Mouse (Mus musculus) CH12.LX (cell line): ENCODE measurements around the gene Tlr9. TPM values are rescaled to one million over a fixed set of nuclear protein-coding genes. Genes with fewer than 3 reads are reported as not detected.
A peak's percentile ranks its signal among the peaks of the same experiment; 100 is the strongest.

Source experiments
- DNase-seq: peaks from one replicate; pipeline ENCODE4 v3.0.0-alpha.2; 2013; ENCODE audit errors: extremely low read depth
- H3K27ac ChIP-seq: 2 replicates; pipeline ENCODE4 v1.5.1; 2012; ENCODE audit warnings: low read depth, mild to moderate bottlenecking, control low read depth, moderate library complexity; ENCODE audit not compliant: insufficient read depth
- H3K27me3 ChIP-seq: replicated peaks from 2 replicates; pipeline ENCODE3; 2012; ENCODE audit warnings: inconsistent platforms
- H3K36me3 ChIP-seq, 2 experiments: replicated peaks in 1 of 2; 2 replicates each; pipeline versions ENCODE3 to v1.6.1; 2012; ENCODE audit warnings: inconsistent platforms in 1 of 2, low read length in 1 of 2, mild to moderate bottlenecking in 1 of 2, mixed read lengths in 1 of 2, moderate library complexity in 1 of 2; ENCODE audit not compliant: control insufficient read depth in 1 of 2, insufficient read depth in 1 of 2
- H3K4me1 ChIP-seq, 2 experiments: 2 replicates each; pipeline ENCODE4 v1.6.1; 2012; ENCODE audit warnings: inconsistent platforms in 1 of 2, moderate library complexity in 1 of 2; ENCODE audit not compliant: insufficient read depth in 2 of 2, control insufficient read depth in 1 of 2
- H3K4me2 ChIP-seq: 2 replicates; pipeline ENCODE4 v1.6.1; 2012; ENCODE audit warnings: low read depth, mild to moderate bottlenecking, control low read depth; ENCODE audit not compliant: poor library complexity, insufficient read depth, severe bottlenecking
- H3K4me3 ChIP-seq, 3 experiments: fragments of 150-350 bp in 1 of 3; sonication (generic) in 1 of 3; replicated peaks in 1 of 3; 2 replicates each; pipeline versions ENCODE3 to v1.5.1; 2011 to 2012; ENCODE audit warnings: low read depth in 2 of 3, low read length in 2 of 3, mild to moderate bottlenecking in 2 of 3, moderate library complexity in 2 of 3, control low read depth in 1 of 3, improper control_type of control experiment in 1 of 3, inconsistent platforms in 1 of 3, mixed read lengths in 1 of 3; ENCODE audit not compliant: poor library complexity in 1 of 3
- H3K79me2 ChIP-seq: replicated peaks from 2 replicates; pipeline ENCODE4 v1.6.1; 2012; ENCODE audit warnings: mild to moderate bottlenecking, moderate library complexity; ENCODE audit not compliant: control insufficient read depth, poor library complexity, insufficient read depth, severe bottlenecking; ENCODE audit errors: extremely low read depth
- H3K9ac ChIP-seq: 2 replicates; pipeline ENCODE4 v1.6.1; 2012; ENCODE audit warnings: low read depth, mild to moderate bottlenecking, control low read depth, moderate library complexity; ENCODE audit not compliant: insufficient read depth
- H3K9me3 ChIP-seq: replicated peaks from 2 replicates; pipeline ENCODE3; 2012; ENCODE audit warnings: low read length, inconsistent platforms, mixed read lengths
- CTCF ChIP-seq, 2 experiments: IDR thresholded peaks in 1 of 2; conservative IDR thresholded peaks in 1 of 2; 2 replicates each; pipeline ENCODE4 v1.5.1; 2011 to 2012; ENCODE audit warnings: low read depth in 2 of 2, low read length in 2 of 2, improper control_type of control experiment in 1 of 2, inconsistent platforms in 1 of 2, mild to moderate bottlenecking in 1 of 2, moderate library complexity in 1 of 2
- EP300 ChIP-seq: IDR thresholded peaks from 2 replicates; pipeline ENCODE4 v1.6.1; 2011; ENCODE audit warnings: low read length, improper control_type of control experiment
- IRF4 ChIP-seq: IDR thresholded peaks from 2 replicates; pipeline ENCODE4 v1.6.1; 2014; ENCODE audit warnings: low read depth, mild to moderate bottlenecking, inconsistent platforms, low read length, improper control_type of control experiment
- JUND ChIP-seq: conservative IDR thresholded peaks from 2 replicates; pipeline ENCODE4 v1.6.1; 2011; ENCODE audit warnings: low read depth, low read length, improper control_type of control experiment
- MAFK ChIP-seq: IDR thresholded peaks from 2 replicates; pipeline ENCODE4 v1.6.1; 2011; ENCODE audit warnings: low read length, improper control_type of control experiment; ENCODE audit not compliant: insufficient replicate concordance
- MAX ChIP-seq: IDR thresholded peaks from 2 replicates; pipeline ENCODE4 v1.6.1; 2011; ENCODE audit warnings: low read length, improper control_type of control experiment
- MXI1 ChIP-seq: IDR thresholded peaks from 2 replicates; pipeline ENCODE4 v1.6.1; 2011; ENCODE audit warnings: mild to moderate bottlenecking, low read depth, low read length, improper control_type of control experiment
- MYC ChIP-seq: IDR thresholded peaks from 2 replicates; pipeline ENCODE4 v1.6.1; 2011; ENCODE audit warnings: low read depth, mild to moderate bottlenecking, improper control_type of control experiment, low read length
- POLR2AphosphoS2 ChIP-seq: IDR thresholded peaks from 2 replicates; pipeline ENCODE4 v1.6.1; 2011; ENCODE audit warnings: low read depth, low read length, improper control_type of control experiment
- RAD21 ChIP-seq: IDR thresholded peaks from 2 replicates; pipeline ENCODE4 v1.6.1; 2011; ENCODE audit warnings: low read depth, mild to moderate bottlenecking, low read length, improper control_type of control experiment, moderate library complexity
- SIN3A ChIP-seq: IDR thresholded peaks from 2 replicates; pipeline ENCODE4 v1.6.1; 2012; ENCODE audit warnings: low read length, improper control_type of control experiment, inconsistent platforms
- SMC3 ChIP-seq: IDR thresholded peaks from 2 replicates; pipeline ENCODE4 v1.6.1; 2011; ENCODE audit warnings: low read depth, low read length, improper control_type of control experiment
- UBTF ChIP-seq: IDR thresholded peaks from 2 replicates; pipeline ENCODE4 v1.6.1; 2012; ENCODE audit warnings: low read depth, mild to moderate bottlenecking, inconsistent platforms, low read length, improper control_type of control experiment, moderate library complexity
- USF1 ChIP-seq: IDR thresholded peaks from 2 replicates; pipeline ENCODE4 v1.6.1; 2014; ENCODE audit warnings: low read depth, mild to moderate bottlenecking, inconsistent platforms, low read length, improper control_type of control experiment
- USF2 ChIP-seq: conservative IDR thresholded peaks from 2 replicates; pipeline ENCODE4 v1.6.1; 2011; ENCODE audit warnings: low read depth, low read length, improper control_type of control experiment
- ZC3H11A ChIP-seq: IDR thresholded peaks from 2 replicates; pipeline ENCODE4 v1.6.1; 2012; ENCODE audit warnings: low read depth, mild to moderate bottlenecking, inconsistent platforms, low read length, improper control_type of control experiment
- ZNF384 ChIP-seq: IDR thresholded peaks from 2 replicates; pipeline ENCODE4 v1.6.1; 2012; ENCODE audit warnings: low read depth, low read length, improper control_type of control experiment, inconsistent platforms
- dilution Hi-C: fragments of 300-500 bp; cut with MboI; formaldehyde crosslinking; loops from 2 replicates; pipeline ENCODE4 v1.14.3; 2020; ENCODE audit warnings: low sequenced_read_pairs; ENCODE audit not compliant: extremely low pct_unique_long_range_greater_than_20kb, extremely low pct_ligation_motif_present
- in situ Hi-C: fragments of 300-500 bp; cut with MboI; formaldehyde crosslinking; loops from 3 replicates; pipeline ENCODE4 v1.14.3; 2019; ENCODE audit warnings: low sequenced_read_pairs, low pct_ligation_motif_present, low pct_unique_long_range_greater_than_20kb, mixed read lengths
- polyA plus RNA-seq: library from polyadenylated mRNA; unstranded; fragments of >175 nt; gene quantifications from 2 replicates; pipeline ENCODE4 v1.2.1, GENCODE M21; 2012; ENCODE audit warnings: low read depth; ENCODE audit not compliant: insufficient read length
- total RNA-seq, 2 experiments: library from RNA; depleted of rRNA; stranded (reverse); fragments of 300-350 nt in 1 of 2; fragments of >200 nt in 1 of 2; gene quantifications; 2 replicates each; pipeline ENCODE4 v1.2.3; 2012 to 2014

Tlr9 gene
- total and polyA plus RNA-seq, 3 experiments, result 1.0 to 12.5 (median 1.4) TPM

GRCm38 (mm10) chr9:106230734-106231106 lies 8.3 kb downstream of the Tlr9 start:
- dilution Hi-C loops, result no loop called here
- TF ChIP-seq RAD21 (peak; percentile 77), UBTF (no peak), JUND (peak; percentile 9; the same call in 1 of the 2 replicates), MXI1 (peak; percentile 28), MYC (peak; percentile 81), MAFK (peak; percentile 43; the same call in 1 of the 2 replicates), MAX (0 out of 2 replicates have a peak, but pooled peaks have one; percentile 47), ZNF384 (no peak), ZC3H11A (peak; percentile 39; the same call in 1 of the 2 replicates), POLR2AphosphoS2 (no peak), CTCF (conservative IDR thresholded peaks at IDR 0.05 in 1 of 2, IDR thresholded peaks at IDR 0.05 in 1 of 2; ENCODE audit: low read depth in 2 of 2, low read length in 2 of 2) (peak; percentile 46 to 84), SIN3A (peak; percentile 7; the same call in 1 of the 2 replicates), USF2 (no peak), SMC3 (peak; percentile 79)

DNA sequence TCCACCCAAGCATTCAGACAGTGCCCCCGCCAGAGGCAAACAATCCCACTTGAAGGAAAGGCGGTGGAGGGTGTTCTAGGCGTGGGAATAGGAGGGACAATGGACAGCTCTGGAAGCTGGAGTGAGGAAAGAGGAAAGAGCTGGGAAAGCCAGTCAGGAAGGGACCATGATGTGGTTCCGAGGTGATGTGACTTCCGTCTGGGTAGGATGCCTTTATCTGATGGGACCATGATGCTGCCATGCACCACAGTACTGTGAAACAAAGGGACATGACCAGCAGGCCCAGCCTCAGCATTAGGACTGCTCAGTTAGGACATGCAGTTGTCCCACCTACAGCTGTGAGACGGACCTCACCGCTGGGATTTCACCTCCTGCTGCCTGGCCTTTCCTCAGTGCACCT lies 8.8 kb downstream of the Tlr9 start:
- no peak for DNase-seq

More at GRCm38 (mm10) chr9:106230734-106231106, 8.3 kb downstream of the Tlr9 start:
- peak; percentile 74 for DNase-seq
- Histone ChIP-seq H3K79me2 (no peaks in the 10 kb centered on the region), H3K9me3 (peaks cover 17% of the 10 kb centered on the region), H3K9ac (no peak overlapping the region; the same call in 1 of the 2 replicates), H3K27ac (peak overlapping the region; percentile 95), H3K4me3 (peak overlapping the region in 1 of 3 experiments; percentile 34), H3K36me3 (peaks cover 24 to 62% of the 10 kb centered on the region in 2 experiments), H3K4me1 (peaks cover 28 to 58% of the 10 kb centered on the region in 2 experiments), H3K4me2 (peak overlapping the region; percentile 78), H3K27me3 (no peaks in the 10 kb centered on the region)
- in situ Hi-C loops, result no loop called here

More for the DNA sequence above, 8.8 kb downstream of the Tlr9 start:
- Histone ChIP-seq H3K4me3 (no peak overlapping the region), H3K4me2 (no peak overlapping the region), H3K4me1 (peaks cover 28 to 58% of the 10 kb centered on the region in 2 experiments), H3K9ac (no peak overlapping the region), H3K36me3 (peaks cover 23 to 61% of the 10 kb centered on the region in 2 experiments), H3K79me2 (no peaks in the 10 kb centered on the region), H3K27me3 (no peaks in the 10 kb centered on the region), H3K9me3 (peaks cover 12% of the 10 kb centered on the region), H3K27ac (peak overlapping the region; percentile 8; the same call in 1 of the 2 replicates)
- no peak for TF ChIP-seq JUND
- TF ChIP-seq IRF4, result no peak
- TF ChIP-seq ZNF384, result no peak
- TF ChIP-seq ZC3H11A, result no peak
- no peak for TF ChIP-seq UBTF
- TF ChIP-seq USF1, result no peak
- TF ChIP-seq EP300, result no peak
- dilution Hi-C loops, result no loop called here
- in situ Hi-C loops, result no loop called here
